Mouse (Mus musculus) heart, postnatal 25 days (tissue): Measurements from ENCODE around the gene Ptpre. TPM values are rescaled to one million over a fixed set of nuclear protein-coding genes. Genes with fewer than 3 reads are reported as not detected.
"Not testable (repeated sequence)": the region's sequence is repeated elsewhere in the genome, so short reads cannot be mapped to it uniquely, and the experiment has no call there.

ENCODE experiments used
- DNase-seq: peaks from one replicate; pipeline ENCODE4 v3.0.0; 2022; ENCODE audit warnings: low spot score
- intact Hi-C: fragments of 180-260 bp; cut with DNase I; formaldehyde crosslinking; loops from one replicate; pipeline ENCODE4 v1.15.1; 2025
- total RNA-seq, 2 experiments: library from RNA; stranded (reverse); gene quantifications; 2 replicates each; pipeline ENCODE4 v1.2.3; 2021

The Ptpre gene
- total RNA-seq, 2 experiments from 2014 or later, result 3.3 to 3.5 TPM

GRCm38 (mm10) chr7:135668852-135669739 lies 131.8 kb downstream of the Ptpre start:
- intact Hi-C loops, result no loop called here
- no peak for DNase-seq

DNA sequence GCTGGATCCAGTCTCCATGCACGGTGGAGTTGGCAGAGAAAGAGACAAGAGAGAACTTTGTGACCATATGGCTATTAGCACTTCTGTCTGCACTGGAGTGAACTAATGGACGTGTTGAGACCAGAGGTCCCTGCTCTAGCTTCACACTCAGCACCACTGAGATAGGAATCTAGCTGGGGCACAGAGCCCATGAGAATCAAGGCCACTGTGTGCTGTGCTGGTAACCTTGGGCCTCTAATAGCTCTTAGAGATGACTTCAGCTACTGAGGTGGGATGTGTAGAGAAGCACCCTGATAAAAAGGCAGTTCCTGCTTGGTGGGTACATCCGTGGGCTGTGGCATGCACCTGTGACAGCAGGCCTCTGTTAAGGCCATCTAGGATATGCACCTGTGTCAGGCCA lies 136.3 kb downstream of the Ptpre start:
- intact Hi-C loops, result no loop called here
- no peak for DNase-seq

DNA sequence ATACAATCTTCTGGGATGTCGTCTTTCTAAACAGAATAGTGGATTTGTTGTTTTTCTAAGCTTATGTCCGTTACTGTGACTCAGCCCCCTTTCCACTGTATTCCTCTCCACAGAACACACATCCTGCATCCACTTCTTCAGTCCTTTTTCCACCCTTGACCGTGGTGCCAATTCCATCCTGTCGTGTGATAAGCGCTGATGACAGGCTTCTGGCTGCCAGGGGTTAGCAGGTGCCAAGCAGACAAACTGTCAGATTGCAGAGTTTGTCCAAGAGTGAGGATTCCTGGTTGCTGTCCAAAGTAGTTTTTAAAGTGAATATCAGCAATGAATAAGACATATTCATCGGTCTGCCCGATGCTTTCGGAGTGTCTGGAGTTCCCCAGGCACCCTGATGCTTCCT lies 139.4 kb downstream of the Ptpre start:
- intact Hi-C loops, result no loop called here
- DNase-seq, result no peak

DNA sequence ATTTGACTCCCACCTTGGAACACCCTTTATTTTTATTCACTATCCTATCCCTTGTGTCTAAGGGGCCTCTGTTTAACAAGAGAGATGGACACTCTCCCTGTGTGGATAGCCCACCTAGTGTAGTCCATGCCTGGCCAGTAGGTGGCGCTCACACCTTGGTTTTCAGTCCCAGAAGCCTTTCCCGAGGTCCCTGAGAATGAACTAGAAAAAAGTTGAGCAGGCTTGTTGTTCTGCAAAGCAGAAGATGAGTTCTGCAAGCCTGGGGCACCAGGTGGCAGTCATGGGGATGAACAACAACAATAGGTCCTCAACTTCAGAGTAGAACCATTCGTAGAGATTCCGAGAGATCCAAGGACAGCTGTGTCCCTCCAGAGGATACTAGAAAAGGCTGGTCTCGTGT lies 143.1 kb downstream of the Ptpre start:
- intact Hi-C loops, result loop anchor here (5.0 kb wide), 1 partner anchor 57 kb away; no protein-coding TSS in a partner anchor
- no peak for DNase-seq

GRCm38 (mm10) chr7:135684098-135684497 lies 146.8 kb downstream of the Ptpre start:
- DNase-seq, result not testable (repeated sequence)
- intact Hi-C loops, result loop anchor here (5.0 kb wide), 1 partner anchor 53 kb away; no protein-coding TSS in a partner anchor

- intact Hi-C loops, result loop anchor here (5.0 kb wide), 1 partner anchor 52 kb away; no protein-coding TSS in a partner anchor
- DNase-seq, result no peak
Measured at GRCm38 (mm10) chr7:135684938-135685337, 147.7 kb downstream of the Ptpre start.

- no peak for DNase-seq
- intact Hi-C loops, result no loop called here
Measured at GRCm38 (mm10) chr7:135689396-135689795, 152.1 kb downstream of the Ptpre start.

GRCm38 (mm10) chr7:135691941-135692340 lies 154.7 kb downstream of the Ptpre start:
- intact Hi-C loops, result no loop called here
- no peak for DNase-seq

GRCm38 (mm10) chr7:135694130-135694529 lies 156.8 kb downstream of the Ptpre start:
- intact Hi-C loops, result no loop called here
- no peak for DNase-seq

- DNase-seq, result no peak
- intact Hi-C loops, result no loop called here
Measured at GRCm38 (mm10) chr7:135694796-135695195, 157.5 kb downstream of the Ptpre start.

DNA sequence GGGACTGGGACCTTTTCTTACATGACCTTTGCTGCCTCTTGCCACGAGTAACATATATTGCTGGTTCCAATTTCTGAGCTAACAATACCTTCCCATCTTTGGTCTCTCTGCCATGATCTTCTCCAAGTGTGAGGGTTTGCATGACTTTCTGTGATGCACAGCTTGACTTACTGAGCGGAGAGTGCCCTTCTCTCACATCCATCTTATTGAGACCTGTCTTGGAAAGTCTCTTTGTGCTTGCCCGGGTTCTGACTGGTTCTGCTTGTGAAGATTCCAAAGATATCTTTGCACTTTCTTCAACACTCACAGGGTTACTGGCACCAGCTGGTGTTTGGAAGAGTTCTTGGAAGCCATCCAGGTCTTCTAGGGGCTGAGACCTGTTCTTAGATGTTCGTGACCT lies 158.8 kb downstream of the Ptpre start:
- no peak for DNase-seq
- intact Hi-C loops, result no loop called here

- intact Hi-C loops, DNase-seq: not testable (repeated sequence)
Measured at GRCm38 (mm10) chr7:135697021-135697740, 159.9 kb downstream of the Ptpre start.

- intact Hi-C loops, result no loop called here
- DNase-seq, result no peak
Measured at GRCm38 (mm10) chr7:135698362-135698761, 161.1 kb downstream of the Ptpre start.

- intact Hi-C loops, DNase-seq: not testable (repeated sequence)
Measured at GRCm38 (mm10) chr7:135699351-135699750, 162.1 kb downstream of the Ptpre start.

DNA sequence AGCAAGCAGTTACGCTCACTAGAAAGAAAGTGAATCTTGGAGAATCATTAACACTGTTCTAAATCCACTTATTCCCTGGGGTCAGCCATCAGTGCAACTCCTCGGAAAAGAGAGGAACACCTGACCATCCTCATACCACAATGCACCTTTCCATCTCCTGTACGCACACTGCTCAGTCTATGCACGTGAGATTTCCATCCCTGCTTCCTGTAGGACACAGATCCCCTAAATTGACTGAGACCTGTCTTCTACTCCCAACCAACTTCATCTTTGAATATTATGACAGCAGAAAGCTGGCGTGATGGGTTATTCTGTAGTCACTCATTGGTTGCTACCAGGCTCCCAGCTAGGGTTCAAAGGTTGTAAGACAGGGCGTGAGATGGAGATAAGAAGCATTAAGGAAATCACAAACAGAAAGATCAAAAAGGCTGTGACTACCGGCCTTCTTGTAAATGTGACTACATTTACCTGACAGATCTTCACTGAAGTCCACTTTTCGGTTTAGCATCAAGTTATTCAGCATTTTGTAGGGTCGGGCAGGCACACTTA lies 166.4 kb downstream of the Ptpre start:
- DNase-seq, result no peak
- intact Hi-C loops, result no loop called here

- no peak for DNase-seq
- intact Hi-C loops, result no loop called here
Measured at GRCm38 (mm10) chr7:135704251-135704650, 167.0 kb downstream of the Ptpre start.

DNA sequence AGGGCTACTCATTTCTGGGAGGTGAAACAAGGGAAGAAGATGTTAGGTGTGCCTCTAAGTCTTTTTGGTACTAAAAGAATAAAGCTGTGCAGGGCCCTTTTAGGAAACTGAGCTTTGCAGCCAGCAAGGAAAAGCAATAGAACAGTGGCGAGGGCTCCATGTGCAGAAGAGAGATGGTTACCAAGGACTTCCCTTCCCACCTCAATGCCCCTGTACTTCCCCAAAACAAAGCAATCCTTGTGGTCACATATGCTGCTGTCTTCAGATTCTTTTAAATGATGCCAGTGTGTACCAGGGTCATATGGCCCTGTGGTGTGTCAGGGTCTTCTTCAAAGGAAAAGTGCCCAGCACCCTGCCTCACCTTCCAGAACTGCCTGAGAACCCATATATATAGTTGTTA lies 167.8 kb downstream of the Ptpre start:
- intact Hi-C loops, result no loop called here
- DNase-seq, result no peak

DNA sequence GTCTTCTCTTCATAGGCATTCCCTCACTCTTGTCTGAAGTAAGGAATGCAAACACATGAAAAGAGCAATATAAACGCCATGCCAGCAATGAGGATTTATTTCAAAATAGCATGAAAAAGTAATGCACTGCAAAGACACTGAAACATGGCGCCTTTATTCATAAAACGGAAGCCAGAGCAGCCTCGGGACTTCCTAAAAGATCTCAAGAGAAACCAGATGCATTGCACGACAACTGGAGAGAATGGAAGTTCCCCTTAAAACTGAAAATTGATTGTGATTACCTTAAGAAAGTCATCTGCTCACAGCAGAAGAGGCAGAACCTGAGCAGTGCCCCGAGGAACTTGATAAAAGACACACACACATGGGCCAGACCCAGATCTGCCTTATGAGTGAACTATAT lies 168.5 kb downstream of the Ptpre start:
- DNase-seq, result no peak

DNA sequence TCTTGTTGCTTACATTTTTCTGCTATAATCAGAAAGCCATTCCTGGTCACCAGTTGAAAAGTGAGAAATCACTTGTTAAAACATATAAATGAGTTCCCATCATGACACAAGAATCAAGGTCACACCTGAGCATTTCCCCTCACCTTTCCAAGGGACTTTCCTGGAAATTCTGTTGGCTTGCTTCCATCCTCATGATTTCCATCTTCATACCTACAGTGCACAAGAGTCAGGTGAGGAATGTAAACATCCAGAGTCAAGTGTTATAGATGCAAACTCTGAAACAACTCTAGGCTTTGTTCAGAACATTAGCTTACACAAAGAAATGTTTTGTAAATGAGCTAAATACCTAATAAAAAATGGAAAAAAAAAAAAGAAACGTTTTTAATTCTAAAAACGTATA lies 173.4 kb downstream of the Ptpre start:
- intact Hi-C loops, result no loop called here
- DNase-seq, result no peak

More for the DNA sequence above, 168.5 kb downstream of the Ptpre start:
- intact Hi-C loops, result no loop called here

- no peak for DNase-seq
- intact Hi-C loops, result no loop called here
Measured at GRCm38 (mm10) chr7:135712534-135712933, 175.3 kb downstream of the Ptpre start.

DNA sequence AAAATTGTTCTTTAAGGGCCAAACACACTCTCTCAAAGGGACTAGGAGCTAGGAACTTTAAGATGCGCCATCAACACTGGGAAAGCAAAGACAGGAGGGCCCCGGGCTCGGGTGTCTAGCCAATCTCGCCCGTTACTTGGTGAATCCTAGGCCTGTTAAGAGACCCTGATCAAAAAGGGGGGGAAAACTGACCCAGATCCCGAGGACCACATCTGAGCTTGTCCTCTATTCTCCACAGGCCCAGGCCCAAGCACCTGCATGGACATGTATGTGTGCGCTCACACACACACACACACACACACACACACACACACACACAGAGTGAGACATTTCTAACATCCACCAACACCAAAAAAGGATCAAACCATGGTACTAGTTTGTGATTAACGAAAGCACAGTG lies 176.0 kb downstream of the Ptpre start:
- intact Hi-C loops, result no loop called here
- no peak for DNase-seq
